In the genomic region with DNA sequence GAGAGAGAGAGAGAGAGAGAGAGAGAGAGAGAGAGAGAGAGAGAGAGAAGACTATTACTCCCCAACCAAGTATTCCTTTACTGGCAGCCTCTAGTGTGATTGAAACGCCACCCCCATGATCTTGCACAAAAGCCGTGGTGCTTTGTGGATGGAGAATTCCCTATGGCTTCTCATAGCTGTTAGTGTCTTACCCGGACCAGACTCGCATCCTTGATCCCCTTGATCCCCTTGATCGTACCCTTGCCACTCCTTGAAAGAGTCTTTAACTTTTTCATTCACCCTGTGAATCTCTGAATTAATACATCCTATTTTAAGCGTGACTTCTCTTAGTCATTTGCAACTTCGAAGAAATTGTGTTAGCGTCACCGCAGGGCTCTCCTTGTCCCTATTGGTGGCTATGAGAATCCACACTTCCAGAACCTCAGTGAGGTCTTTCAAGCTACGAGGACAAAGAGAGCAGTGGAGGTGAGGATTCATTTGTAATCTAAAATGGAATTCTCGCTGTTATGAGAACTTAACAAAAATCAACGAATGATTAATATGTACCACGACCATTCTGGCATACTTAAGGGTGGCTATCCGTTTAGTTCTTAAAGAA, we compare ENCODE assay signal across 9 mouse cellular contexts. TPM values are rescaled to one million over a fixed set of nuclear protein-coding genes. Genes with fewer than 3 reads are reported as not detected.
DNase-seq lines count a peak whose midpoint lies in the region; ATAC-seq and TF ChIP-seq lines count a peak whose summit lies in the region.
"Had no signal": no experiment of that assay in that cellular context is flagged by ENCODE, and none has a peak within 500 bp of the region (broad histone marks: within the 10 kb centered on the region; RNA-seq: fewer than 3 reads in every experiment).

No protein-coding gene starts in this region.

- in situ Hi-C loops in Patski (cut with MboI; ENCODE audit: low pct_unique_long_range_greater_than_20kb) = no loop called here

- 3% methylated on average over 14 of the region's 14 CpGs for WGBS in forebrain, postnatal 0 days
- 9% methylated on average over 14 of the region's 14 CpGs for WGBS in liver, embryonic 15.5 days (ENCODE audit: insufficient replicate concordance)

- no peak overlapping the region for H3K27ac ChIP-seq in forebrain, postnatal 0 days (ENCODE audit: low read depth, low read length)
- no peak overlapping the region for H3K27ac ChIP-seq in liver, embryonic 15.5 days (replicated peaks)

- CTCF ChIA-PET in Patski (lab: Charles Lee) = interaction anchor here (0.8 to 2.2 kb wide), 4 partner anchors 12 to 26 kb away, joined by 3 to 8 read pairs (median 4); no protein-coding TSS in a partner anchor

- DNase-seq in frontal cortex, postnatal 14 days (ENCODE audit: low spot score in 2 of 2) = no peak
- DNase-seq in Patski (ENCODE audit: low read depth, low spot score) = no peak
- DNase-seq in forebrain, postnatal 0 days = peak; percentile 45
- DNase-seq in right cerebral cortex, adult 18-20 months = no peak
- no peak for DNase-seq in cerebellum, postnatal 14 days
- DNase-seq in left cerebral cortex, postnatal 4 days = no peak

- H3K4me1 ChIP-seq in forebrain, postnatal 0 days (ENCODE audit: insufficient read depth) = peaks cover 11% of the 10 kb centered on the region
- no peaks in the 10 kb centered on the region for H3K4me1 ChIP-seq in liver, embryonic 15.5 days (replicated peaks)

- H3K9me3 ChIP-seq in forebrain, postnatal 0 days (ENCODE audit: low read length) = no peaks in the 10 kb centered on the region
- H3K9me3 ChIP-seq in liver, embryonic 15.5 days (replicated peaks) = no peaks in the 10 kb centered on the region

- H3K36me3 ChIP-seq in forebrain, postnatal 0 days (ENCODE audit: insufficient read depth) = no peaks in the 10 kb centered on the region
- no peaks in the 10 kb centered on the region for H3K36me3 ChIP-seq in liver, embryonic 15.5 days (replicated peaks)

- no peak for TF ChIP-seq CTCF in Patski (IDR thresholded peaks at IDR 0.05)
- TF ChIP-seq CTCF in forebrain, postnatal 0 days (IDR thresholded peaks at IDR 0.05; ENCODE audit: low read depth) = peak; percentile 15

- peaks cover 12% of the 10 kb centered on the region for H3K27me3 ChIP-seq in Patski
- H3K27me3 ChIP-seq in forebrain, postnatal 0 days (ENCODE audit: insufficient read depth, low read length) = no peaks in the 10 kb centered on the region
- H3K27me3 ChIP-seq in liver, embryonic 15.5 days = no peaks in the 10 kb centered on the region

- peak; percentile 80 for ATAC-seq in frontal cortex, adult (ENCODE audit: low TSS enrichment)
- peak; percentile 45 for ATAC-seq in Patski
- peak; percentile 84 for ATAC-seq in forebrain, postnatal 0 days
- no peak for ATAC-seq in liver, embryonic 15.5 days (ENCODE audit: insufficient read depth)

- peak overlapping the region; percentile 97 for H3K4me2 ChIP-seq in forebrain, postnatal 0 days (ENCODE audit: low read depth)
- peak overlapping the region; percentile 56 for H3K4me2 ChIP-seq in liver, embryonic 15.5 days

- intact Hi-C loops in left cerebral cortex, postnatal 4 days (cut with DNase I) = no loop called here

- H3K4me3 ChIP-seq in forebrain, postnatal 0 days (ENCODE audit: low read depth, low read length) = peak overlapping the region; percentile 42
- H3K4me3 ChIP-seq in liver, embryonic 15.5 days (replicated peaks) = no peak overlapping the region

- POLR2A ChIA-PET in Patski (lab: Charles Lee) = no interaction called here

- H3K9ac ChIP-seq in forebrain, postnatal 0 days = peak overlapping the region; percentile 50
- no peak overlapping the region for H3K9ac ChIP-seq in liver, embryonic 15.5 days

RNA-seq across cellular contexts. Expression of gene Npffr2, which starts 0.9 kb away (rescaled TPM):
- polyA plus RNA-seq in Patski (2021) = 0.05 TPM
- 0.10 and 1.0 TPM in 2 replicates for total RNA-seq in forebrain, postnatal 0 days (2014; rRNA removed)
- 0.09 and 0.12 TPM in 2 replicates for polyA plus RNA-seq in forebrain, postnatal 0 days (2015; fragmentation: Nextera tagmentation; extraction: Ambion mirVana)
- polyA plus RNA-seq in liver, embryonic 15.5 days (2015; fragmentation: Nextera tagmentation; extraction: Ambion mirVana) = not detected in 2 replicates
- total RNA-seq in left cerebral cortex, postnatal 4 days (2021) = under 1 TPM; 0.46 to 0.70 TPM
- total RNA-seq: layer of hippocampus, postnatal 14 days had no signal
